Mouse (Mus musculus) kidney, adult 2 months (tissue): ENCODE measurements at regions not wholly inside any gene's neighbourhood (a gene's known extent, or its start where the extent isn't known, plus 50 kb on each side); places are given as distances from the start of the nearest gene placed in this dataset.

Experiments used
- CTCF ChIP-seq: fragments of 200-500 bp; conservative IDR thresholded peaks from 2 replicates; pipeline ENCODE4 v1.5.1; 2011; ENCODE audit warnings: low read depth, mild to moderate bottlenecking, control low read depth, low read length, moderate library complexity, mixed read lengths; ENCODE audit not compliant: insufficient read depth, insufficient read length
- POLR2A ChIP-seq: fragments of 200-500 bp; IDR thresholded peaks from one replicate; pipeline ENCODE4 v1.6.1; 2011; ENCODE audit warnings: low read depth, low read length, control low read depth

- no peak for TF ChIP-seq CTCF
- TF ChIP-seq POLR2A = no peak
Measured at GRCm38 (mm10) chr12:107027842-107028549, 460.4 kb upstream of the 3110018I06Rik start.
